Mouse (Mus musculus) midbrain, embryonic 12.5 days (tissue): ENCODE data around the gene Zdhhc3. TPM values are rescaled to one million over a fixed set of nuclear protein-coding genes. Genes with fewer than 3 reads are reported as not detected.

ENCODE experiments used
- ATAC-seq: fragments of 200-750 bp; cut with Nextera tagmentation; 2 replicates; pipeline ENCODE4 v1.8.0; 2017; ENCODE audit warnings: low read depth, moderate TSS enrichment, moderate library complexity; ENCODE audit not compliant: low FRiP score
- H3K27ac ChIP-seq: fragments of 300-500 bp; sonication (generic); replicated peaks from 2 replicates; pipeline ENCODE4 v1.5.1; 2016; ENCODE audit warnings: mild to moderate bottlenecking
- H3K27me3 ChIP-seq: fragments of 300-500 bp; sonication (generic); 2 replicates; pipeline ENCODE4 v1.6.1; 2016; ENCODE audit warnings: mild to moderate bottlenecking
- H3K36me3 ChIP-seq: fragments of 300-500 bp; sonication (generic); 2 replicates; pipeline ENCODE4 v1.6.1; 2016
- H3K4me1 ChIP-seq: fragments of 300-500 bp; sonication (generic); 2 replicates; pipeline ENCODE4 v1.6.1; 2016
- H3K4me2 ChIP-seq: fragments of 300-500 bp; sonication (generic); replicated peaks from 2 replicates; pipeline ENCODE4 v1.6.1; 2016; ENCODE audit warnings: mild to moderate bottlenecking, moderate library complexity
- H3K4me3 ChIP-seq: fragments of 300-500 bp; sonication (generic); 2 replicates; pipeline ENCODE4 v1.5.1; 2016; ENCODE audit warnings: mild to moderate bottlenecking
- H3K9ac ChIP-seq: fragments of 300-500 bp; sonication (generic); replicated peaks from 2 replicates; pipeline ENCODE4 v1.6.1; 2016; ENCODE audit warnings: mild to moderate bottlenecking, moderate library complexity
- H3K9me3 ChIP-seq: fragments of 300-500 bp; sonication (generic); 2 replicates; pipeline ENCODE4 v1.6.1; 2016; ENCODE audit warnings: mild to moderate bottlenecking
- WGBS: fragments of 180-500 bp; shearing (Covaris S2); methylation state at CpG from one replicate; pipeline ENCODE4 v1.1.7; 2016; 5-methylcytosine and 5-hydroxymethylcytosine counted together
- polyA plus RNA-seq: library from polyadenylated mRNA; unstranded; fragments of >200 nt; fragmentation: Nextera tagmentation; extraction: Ambion mirVana; gene quantifications from 2 replicates; pipeline ENCODE4 v1.2.1, GENCODE M21; 2016

Zdhhc3 gene
- 84.1 and 86.4 TPM in 2 replicates for polyA plus RNA-seq

GRCm38 (mm10) chr9:123112805-123113521 lies at the start of gene Zdhhc3, which contains the start of gene Exosc7:
TSS of gene Zdhhc3 (minus strand) at chr9:123113205.
TSS of gene Exosc7 (plus strand) at chr9:123113215.
- peak; percentile 96 for ATAC-seq
- Histone ChIP-seq H3K36me3 (peaks cover 12% of the 10 kb centered on the region), H3K4me2 (peak within 1 kb of the TSS; percentile 81), H3K9me3 (no peaks in the 10 kb centered on the region), H3K9ac (peak within 1 kb of the TSS; percentile 93), H3K27ac (peak within 1 kb of the TSS; percentile 94), H3K27me3 (no peaks in the 10 kb centered on the region), H3K4me3 (peak within 1 kb of the TSS; percentile 95), H3K4me1 (peaks cover 18% of the 10 kb centered on the region)
- under 1% methylated on average over 78 of the region's 79 CpGs for whole genome bisulfite sequencing

GRCm38 (mm10) chr9:123161792-123162191 lies 48.8 kb upstream of the Zdhhc3 start:
- no peaks in the 10 kb centered on the region for H3K36me3 ChIP-seq
- 68% methylated on average over 2 of the region's 2 CpGs for WGBS
- H3K4me1 ChIP-seq, result no peaks in the 10 kb centered on the region
- H3K4me2 ChIP-seq, result no peak overlapping the region
- H3K9me3 ChIP-seq, result no peaks in the 10 kb centered on the region
- H3K9ac ChIP-seq, result no peak overlapping the region
- H3K27me3 ChIP-seq, result peaks cover 8% of the 10 kb centered on the region; the same call in 1 of the 2 replicates
- no peak overlapping the region for H3K4me3 ChIP-seq
- ATAC-seq, result no peak
- no peak overlapping the region for H3K27ac ChIP-seq

GRCm38 (mm10) chr9:123159330-123159729 lies 46.3 kb upstream of the Zdhhc3 start:
- no peak overlapping the region for H3K27ac ChIP-seq
- no peaks in the 10 kb centered on the region for H3K9me3 ChIP-seq
- no peaks in the 10 kb centered on the region for H3K36me3 ChIP-seq
- no peak overlapping the region for H3K4me2 ChIP-seq
- H3K9ac ChIP-seq, result no peak overlapping the region
- H3K27me3 ChIP-seq, result peaks cover 8% of the 10 kb centered on the region; the same call in 1 of the 2 replicates
- no peak overlapping the region for H3K4me3 ChIP-seq
- H3K4me1 ChIP-seq, result no peaks in the 10 kb centered on the region
- no peak for ATAC-seq
- 64% methylated on average over 7 of the region's 7 CpGs for WGBS

GRCm38 (mm10) chr9:123158125-123158836 lies 45.3 kb upstream of the Zdhhc3 start:
- Histone ChIP-seq H3K36me3 (no peaks in the 10 kb centered on the region), H3K27me3 (peaks cover 8% of the 10 kb centered on the region; the same call in 1 of the 2 replicates), H3K4me2 (no peak overlapping the region), H3K4me3 (no peak overlapping the region), H3K9me3 (no peaks in the 10 kb centered on the region), H3K27ac (no peak overlapping the region), H3K4me1 (no peaks in the 10 kb centered on the region), H3K9ac (no peak overlapping the region)
- ATAC-seq, result no peak
- 56% methylated on average over 8 of the region's 8 CpGs for WGBS

GRCm38 (mm10) chr9:123157699-123158098 lies 44.7 kb upstream of the Zdhhc3 start:
- no peak overlapping the region for H3K9ac ChIP-seq
- H3K27me3 ChIP-seq, result peaks cover 8% of the 10 kb centered on the region; the same call in 1 of the 2 replicates
- H3K4me1 ChIP-seq, result no peaks in the 10 kb centered on the region
- H3K27ac ChIP-seq, result no peak overlapping the region
- no peaks in the 10 kb centered on the region for H3K9me3 ChIP-seq
- ATAC-seq, result no peak
- H3K36me3 ChIP-seq, result no peaks in the 10 kb centered on the region
- no peak overlapping the region for H3K4me2 ChIP-seq
- H3K4me3 ChIP-seq, result no peak overlapping the region

GRCm38 (mm10) chr9:123156910-123157361 lies 43.9 kb upstream of the Zdhhc3 start:
- 27% methylated on average over 29 of the region's 30 CpGs for WGBS
- H3K27ac ChIP-seq, result no peak overlapping the region
- H3K9ac ChIP-seq, result no peak overlapping the region
- peaks cover 8% of the 10 kb centered on the region; the same call in 1 of the 2 replicates for H3K27me3 ChIP-seq
- H3K4me2 ChIP-seq, result peak overlapping the region; percentile 30
- ATAC-seq, result peak; percentile 68; the same call in 1 of the 2 replicates
- H3K36me3 ChIP-seq, result no peaks in the 10 kb centered on the region
- H3K9me3 ChIP-seq, result no peaks in the 10 kb centered on the region
- no peaks in the 10 kb centered on the region for H3K4me1 ChIP-seq
- H3K4me3 ChIP-seq, result peak overlapping the region; percentile 4; the same call in 1 of the 2 replicates

- Histone ChIP-seq H3K27ac (no peak overlapping the region), H3K4me1 (no peaks in the 10 kb centered on the region), H3K9ac (no peak overlapping the region), H3K36me3 (no peaks in the 10 kb centered on the region), H3K9me3 (no peaks in the 10 kb centered on the region), H3K27me3 (peaks cover 8% of the 10 kb centered on the region; the same call in 1 of the 2 replicates), H3K4me2 (no peak overlapping the region), H3K4me3 (no peak overlapping the region)
- no peak for ATAC-seq
- WGBS, result 97% methylated on average over 2 of the region's 2 CpGs
Measured at GRCm38 (mm10) chr9:123153121-123153520, 40.1 kb upstream of the Zdhhc3 start.

- WGBS, result 77% methylated on average over 3 of the region's 3 CpGs
- H3K36me3 ChIP-seq, result no peaks in the 10 kb centered on the region
- ATAC-seq, result no peak
- H3K4me3 ChIP-seq, result no peak overlapping the region
- H3K9ac ChIP-seq, result no peak overlapping the region
- no peak overlapping the region for H3K4me2 ChIP-seq
- no peaks in the 10 kb centered on the region for H3K4me1 ChIP-seq
- H3K9me3 ChIP-seq, result no peaks in the 10 kb centered on the region
- H3K27ac ChIP-seq, result no peak overlapping the region
- peaks cover 1% of the 10 kb centered on the region; the same call in 1 of the 2 replicates for H3K27me3 ChIP-seq
Measured at GRCm38 (mm10) chr9:123152026-123152425, 39.0 kb upstream of the Zdhhc3 start.

- Histone ChIP-seq H3K9me3 (no peaks in the 10 kb centered on the region), H3K4me1 (no peaks in the 10 kb centered on the region), H3K9ac (no peak overlapping the region), H3K27ac (no peak overlapping the region), H3K4me3 (no peak overlapping the region), H3K4me2 (no peak overlapping the region), H3K27me3 (no peaks in the 10 kb centered on the region), H3K36me3 (no peaks in the 10 kb centered on the region)
- ATAC-seq, result no peak
- WGBS, result 63% methylated on average over 1 of the region's 1 CpGs
Measured at GRCm38 (mm10) chr9:123151561-123151960, 38.6 kb upstream of the Zdhhc3 start.

GRCm38 (mm10) chr9:123150241-123151020 lies 37.4 kb upstream of the Zdhhc3 start, which contains the start of gene Clec3b:
TSS of gene Clec3b (plus strand) at chr9:123150946.
- no peak for ATAC-seq
- H3K27ac ChIP-seq, result no peak within 1 kb of the TSS
- no peak within 1 kb of the TSS for H3K4me2 ChIP-seq
- WGBS, result 86% methylated on average over 5 of the region's 5 CpGs
- H3K4me1 ChIP-seq, result no peaks in the 10 kb centered on the region
- no peak within 1 kb of the TSS for H3K9ac ChIP-seq
- no peaks in the 10 kb centered on the region for H3K27me3 ChIP-seq
- H3K36me3 ChIP-seq, result no peaks in the 10 kb centered on the region
- no peaks in the 10 kb centered on the region for H3K9me3 ChIP-seq
- no peak within 1 kb of the TSS for H3K4me3 ChIP-seq

GRCm38 (mm10) chr9:123148430-123148829 lies 35.4 kb upstream of the Zdhhc3 start:
- H3K9ac ChIP-seq, result no peak overlapping the region
- 88% methylated on average over 5 of the region's 5 CpGs for WGBS
- no peaks in the 10 kb centered on the region for H3K4me1 ChIP-seq
- H3K27me3 ChIP-seq, result no peaks in the 10 kb centered on the region
- peaks cover 14% of the 10 kb centered on the region; the same call in 1 of the 2 replicates for H3K9me3 ChIP-seq
- no peak overlapping the region for H3K4me2 ChIP-seq
- peaks cover 7% of the 10 kb centered on the region; the same call in 1 of the 2 replicates for H3K36me3 ChIP-seq
- no peak for ATAC-seq
- no peak overlapping the region for H3K4me3 ChIP-seq
- no peak overlapping the region for H3K27ac ChIP-seq
